Mouse (Mus musculus): ENCODE results near the gene Ncapd3.

DNA sequence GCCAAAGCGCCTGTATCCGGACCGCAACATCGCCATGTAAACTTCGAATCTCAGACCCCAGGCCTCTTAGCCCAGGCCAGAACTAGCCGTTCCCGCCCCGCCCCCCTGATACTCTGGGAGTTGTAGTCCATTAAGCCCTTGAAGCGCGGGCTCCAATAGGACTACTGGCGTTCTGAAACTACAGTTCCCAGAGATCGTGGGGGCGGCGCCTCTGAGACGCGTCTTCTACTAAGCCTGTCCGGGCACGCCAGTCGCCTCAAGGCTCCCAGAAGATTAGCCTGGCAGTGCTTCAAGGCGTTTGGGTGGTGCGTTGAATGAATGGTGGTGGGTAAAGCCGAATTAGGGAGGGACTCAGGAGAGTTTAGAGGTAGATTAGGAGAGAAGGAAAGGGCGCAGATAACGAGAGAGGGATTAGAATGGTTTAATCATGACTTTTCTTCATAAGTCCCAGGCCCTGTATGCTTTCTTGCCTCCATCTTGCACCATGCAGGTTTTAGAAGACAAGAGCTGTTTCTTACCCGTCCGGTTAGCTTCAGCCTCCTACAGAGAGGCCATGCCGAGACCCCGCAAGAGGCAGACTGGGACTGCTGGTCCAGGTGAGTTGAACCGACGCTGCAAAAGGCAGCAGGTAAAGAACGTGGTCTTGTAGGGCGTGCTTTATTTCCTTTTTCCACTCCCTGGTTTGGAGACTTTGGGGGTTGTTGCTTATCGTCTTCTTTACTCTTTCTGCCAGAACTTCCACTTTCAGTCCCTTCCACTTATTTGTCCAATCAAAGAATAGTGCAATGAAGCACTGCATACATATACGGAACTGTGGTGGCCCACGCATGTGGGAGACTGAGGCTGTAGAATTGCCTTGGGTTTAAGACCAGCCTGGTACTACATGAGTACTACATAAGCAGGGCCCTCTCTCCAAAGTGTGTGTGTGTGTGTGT lies 30.2 kb upstream of the Ncapd3 start, which contains the start of the genes Acad8 and Thyn1:
- TF ChIP-seq CTCF (conservative IDR thresholded peaks at IDR 0.05; ENCODE audit: insufficient read depth, insufficient read length, low read depth, low read length) (no peak), POLR2A (IDR thresholded peaks at IDR 0.05; ENCODE audit: low read depth, low read length) (peak; percentile 26)
